Mouse (Mus musculus) fat pad, adult 2 months (tissue): ENCODE measurements around the gene Sall2.
"Not testable (repeated sequence)": the region's sequence is repeated elsewhere in the genome, so short reads cannot be mapped to it uniquely, and the experiment has no call there.

Experiments
- DNase-seq: peaks from one replicate; pipeline ENCODE4 v3.0.0-alpha.2; 2011; ENCODE audit warnings: low read depth, low spot score; ENCODE audit errors: extremely low read depth

The Sall2 gene

GRCm38 (mm10) chr14:52304644-52305271 lies 23.8 kb downstream of the Sall2 start, which contains the start of gene Mettl3:
TSS of gene Mettl3 (minus strand) at chr14:52305128.
- peak; percentile 90 for DNase-seq

GRCm38 (mm10) chr14:52303517-52303916 lies 25.0 kb downstream of the Sall2 start:
- not testable (repeated sequence) for DNase-seq

- DNase-seq, result no peak
Observed at GRCm38 (mm10) chr14:52295558-52296264, 32.9 kb downstream of the Sall2 start.

- no peak for DNase-seq
Observed at GRCm38 (mm10) chr14:52284191-52284590, 44.4 kb downstream of the Sall2 start.

GRCm38 (mm10) chr14:52283629-52284028 lies 44.9 kb downstream of the Sall2 start:
- DNase-seq, result no peak

GRCm38 (mm10) chr14:52279747-52280120 lies 48.8 kb downstream of the Sall2 start:
- DNase-seq, result no peak

- peak; percentile 83 for DNase-seq
Observed at GRCm38 (mm10) chr14:52278932-52279746, 49.4 kb downstream of the Sall2 start, which contains the start of the genes Tox4 and Rab2b. TSS of gene Tox4 (plus strand) at chr14:52279146. TSS of gene Rab2b (minus strand) at chr14:52279545.

GRCm38 (mm10) chr14:52277210-52277609 lies 51.4 kb downstream of the Sall2 start:
- DNase-seq, result no peak

GRCm38 (mm10) chr14:52272781-52273180 lies 55.8 kb downstream of the Sall2 start:
- DNase-seq, result no peak
